Mouse (Mus musculus) Muller cell, postnatal 12 days (primary cell): ENCODE data around the gene Tle4.
A peak's percentile ranks its signal among the peaks of the same experiment; 100 is the strongest.

Source experiments
- DNase-seq: peaks from one replicate; pipeline ENCODE4 v3.0.0-alpha.2; 2015; ENCODE audit errors: inconsistent ontology term

Tle4 gene

DNA sequence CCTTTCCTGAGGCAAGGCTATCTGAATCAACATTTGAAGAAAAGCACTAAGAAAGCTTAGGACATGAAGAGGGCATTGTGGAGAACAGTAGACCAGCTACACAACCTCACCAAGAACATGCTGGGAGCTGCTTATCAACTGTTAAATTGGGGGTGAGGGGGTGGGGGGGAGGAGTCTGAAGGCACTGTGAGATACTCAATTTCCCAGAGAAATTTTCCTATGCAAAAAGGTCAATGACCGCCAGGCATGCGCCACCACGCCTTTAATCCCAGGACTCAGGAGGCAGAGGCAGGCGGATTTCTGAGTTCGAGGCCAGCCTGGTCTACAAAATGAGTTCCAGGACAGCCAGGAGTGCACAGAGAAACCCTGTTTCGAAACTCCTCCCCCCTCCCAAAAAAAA lies 65.0 kb downstream of the Tle4 start:
- no peak for DNase-seq

DNA sequence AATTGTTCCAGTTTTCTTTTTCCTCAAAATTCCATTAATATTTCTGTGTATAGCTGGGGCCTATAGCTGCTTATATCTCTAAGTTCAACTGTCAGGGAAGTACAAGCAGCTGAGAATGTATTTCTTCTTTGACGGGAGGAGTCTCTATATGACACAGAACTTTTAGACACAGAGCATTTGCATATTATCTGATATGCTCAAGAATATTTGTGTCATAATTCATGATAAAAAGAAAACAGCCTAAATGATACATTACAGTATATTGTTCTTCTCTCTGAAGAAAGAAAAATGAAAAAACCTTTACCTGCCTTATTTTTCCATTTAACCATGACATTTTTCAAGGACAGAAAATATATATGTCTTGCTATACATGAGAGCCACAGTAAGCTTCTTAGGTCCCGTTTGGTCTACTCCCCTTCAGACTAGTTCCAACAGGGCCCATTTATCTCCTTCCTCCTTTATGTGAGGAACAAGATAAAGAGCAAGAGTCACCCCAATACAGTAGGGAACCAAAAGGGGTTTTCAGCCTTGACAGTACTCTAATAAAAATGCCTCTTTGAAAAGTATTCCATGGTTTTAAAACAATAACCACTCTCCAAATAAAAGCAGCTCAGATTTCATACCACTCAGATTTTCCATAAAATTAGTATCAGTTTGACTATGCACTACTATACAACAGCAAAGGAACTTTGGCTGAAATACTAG lies 77.6 kb downstream of the Tle4 start:
- DNase-seq, result no peak

DNA sequence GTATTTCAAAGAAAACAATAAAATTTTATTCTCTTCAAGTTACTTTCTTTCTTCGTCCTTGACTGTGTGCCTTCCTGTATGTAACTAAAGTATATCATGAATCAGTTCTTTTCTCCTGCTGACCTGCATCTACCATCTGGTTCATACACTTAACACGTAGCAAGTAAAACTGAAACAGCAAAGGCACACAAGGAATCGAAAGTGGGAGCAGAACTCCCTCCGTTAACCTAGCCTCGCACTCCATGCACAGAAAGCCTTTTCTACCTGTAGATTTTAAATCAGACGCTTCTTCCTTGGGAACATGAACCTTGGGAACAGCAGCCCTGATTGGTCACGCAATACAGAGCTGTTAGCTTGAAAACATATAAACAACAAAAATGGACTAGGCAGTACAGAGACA lies 78.7 kb downstream of the Tle4 start:
- no peak for DNase-seq

DNA sequence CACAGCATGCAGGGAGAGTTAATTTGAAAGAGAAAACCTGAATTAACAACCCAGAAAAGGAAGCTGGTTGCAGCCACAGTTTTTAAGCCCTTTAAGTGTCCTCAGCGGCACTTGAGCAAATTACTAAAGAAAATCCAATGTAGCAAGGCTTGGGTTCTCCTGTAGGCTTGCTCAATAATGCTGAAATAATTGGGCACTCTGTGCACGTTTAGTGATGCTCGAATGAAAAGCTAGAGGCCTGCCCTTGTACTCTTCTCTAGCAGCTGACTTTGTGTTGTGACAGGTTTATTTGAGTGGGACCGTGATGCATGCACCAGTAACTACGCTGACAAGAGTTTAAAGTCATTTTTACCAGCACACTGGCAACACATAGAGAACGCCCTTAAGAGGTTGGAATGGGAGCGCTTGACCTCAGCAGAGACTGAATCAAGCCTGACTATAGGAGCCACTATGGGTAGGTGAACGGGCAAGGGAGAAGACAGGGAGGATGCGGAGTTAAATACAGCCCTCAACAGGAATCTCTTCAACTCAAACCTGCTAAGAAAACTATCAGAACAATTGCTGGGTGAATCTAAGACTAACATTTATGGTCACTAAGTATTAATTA lies 79.3 kb downstream of the Tle4 start:
- peak; percentile 29 for DNase-seq

DNA sequence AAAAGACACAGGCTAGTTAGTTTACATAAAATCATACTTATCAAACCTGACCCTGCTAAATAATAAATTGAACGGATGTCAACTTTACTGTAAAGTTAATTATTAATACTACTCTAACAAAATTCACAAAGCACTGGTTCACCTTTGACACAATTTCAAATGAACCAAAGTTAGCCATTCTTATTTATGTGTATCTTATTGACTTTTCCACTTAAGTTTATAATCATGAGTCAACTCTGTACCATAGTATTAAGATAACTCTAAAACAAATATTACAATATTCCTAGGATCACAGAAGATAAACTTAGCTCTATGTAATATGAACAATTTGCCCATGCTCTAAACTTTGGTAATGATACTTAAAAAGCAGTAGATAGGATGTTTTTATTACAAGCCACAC lies 81.4 kb downstream of the Tle4 start:
- DNase-seq, result no peak

DNA sequence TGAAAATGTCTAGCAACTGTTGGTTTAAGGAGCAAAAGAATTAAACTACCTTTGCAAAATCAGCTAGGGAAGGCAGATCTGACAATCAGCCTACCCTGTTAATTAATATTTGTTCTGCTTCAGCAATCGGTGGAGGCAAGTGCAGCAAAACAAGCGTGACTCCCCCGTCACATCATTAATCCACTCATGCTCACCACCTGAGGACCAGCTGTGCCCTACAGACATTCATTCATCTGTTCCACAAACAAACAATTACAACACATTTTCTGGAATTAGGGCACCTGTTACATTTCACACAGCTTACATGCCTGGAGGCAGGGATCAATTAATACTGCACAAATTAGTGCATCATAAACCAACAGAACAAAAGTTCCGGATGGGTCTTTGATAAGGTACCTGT lies 89.0 kb downstream of the Tle4 start:
- no peak for DNase-seq

DNA sequence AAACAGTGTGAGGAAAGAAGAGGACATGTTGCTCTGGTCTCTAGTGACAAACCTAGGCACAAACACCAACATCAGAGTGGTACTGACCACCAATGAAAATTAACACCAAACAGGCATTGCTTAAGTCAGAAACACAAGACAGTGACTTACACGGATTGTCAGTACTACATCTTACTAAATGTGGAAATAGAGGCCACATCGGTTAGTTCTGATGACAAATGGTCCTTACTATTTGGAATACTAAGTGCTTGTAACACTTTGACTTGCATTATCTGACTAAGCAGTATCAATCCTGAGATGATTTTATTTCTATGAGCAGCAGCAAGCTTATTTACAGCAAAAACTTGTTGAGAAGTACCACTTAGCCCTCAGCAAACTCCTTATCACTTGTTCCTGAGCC lies 89.9 kb downstream of the Tle4 start:
- DNase-seq, result no peak

DNA sequence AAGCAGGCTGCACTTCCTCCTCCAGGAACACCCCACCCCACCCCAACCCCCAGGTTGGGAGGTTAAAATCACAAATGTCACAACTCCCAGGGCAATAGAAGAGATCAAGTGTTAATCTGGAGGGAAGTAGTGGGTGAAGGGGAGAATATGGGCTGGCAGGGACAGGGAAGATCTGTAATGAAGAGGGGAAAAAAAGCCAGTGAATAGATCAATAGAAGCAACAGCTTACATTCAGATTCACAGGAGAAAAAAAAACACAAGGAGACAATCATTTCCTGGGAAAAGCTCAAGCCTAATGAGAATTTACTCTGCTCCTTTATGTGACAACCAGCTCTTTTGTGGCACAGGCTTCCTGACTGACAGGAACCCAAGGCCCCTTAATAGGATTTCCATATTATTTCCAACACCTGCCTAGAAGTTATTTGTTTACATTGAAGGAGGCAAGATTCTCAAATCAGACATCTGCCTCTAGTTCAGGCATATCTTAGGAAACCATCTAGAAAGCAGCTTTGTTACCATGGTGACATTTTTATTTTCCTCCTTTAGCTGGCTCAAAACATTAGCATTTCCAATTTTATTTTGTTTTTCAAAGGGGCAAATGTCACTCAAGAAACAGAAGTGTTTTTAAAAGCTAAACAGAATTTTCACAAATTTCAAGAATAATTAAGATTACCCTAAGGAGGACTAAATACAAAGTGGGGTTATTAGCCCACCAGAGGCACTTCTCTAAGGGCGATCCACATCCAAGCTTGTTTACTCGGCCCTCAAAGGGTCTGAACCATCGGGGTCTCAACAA lies 90.8 kb downstream of the Tle4 start:
- DNase-seq, result no peak

DNA sequence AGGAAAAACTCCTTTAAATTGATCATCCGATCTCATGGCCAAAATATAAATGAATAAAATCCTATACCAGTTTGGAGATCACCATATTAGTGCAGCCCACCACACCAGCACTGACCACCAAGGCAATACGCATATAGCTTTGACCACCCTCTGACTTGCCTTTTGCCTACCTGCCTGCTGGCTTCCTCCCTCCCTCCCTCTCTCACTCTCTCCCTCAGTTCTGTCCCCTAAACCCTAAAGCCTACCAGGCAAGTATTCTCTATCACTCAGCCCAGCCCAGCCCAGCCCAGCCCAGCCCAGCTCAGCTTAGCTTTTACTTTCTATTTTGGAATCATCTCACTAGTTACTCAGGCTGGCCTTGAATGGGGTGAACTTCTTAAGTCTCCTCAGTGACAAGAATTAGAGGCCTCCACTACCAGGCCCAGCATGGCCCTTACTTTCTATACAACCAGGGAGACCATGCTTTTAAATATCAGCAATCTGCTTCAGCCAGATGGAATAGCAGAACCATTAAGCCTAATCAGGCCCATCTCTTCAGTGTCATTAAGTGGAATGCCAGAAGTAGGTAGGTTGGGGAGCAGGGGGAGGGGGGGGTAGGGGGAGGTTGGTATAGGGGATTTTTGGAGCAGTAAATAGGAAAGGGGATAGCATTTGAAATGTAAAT lies 91.8 kb downstream of the Tle4 start:
- DNase-seq, result no peak

DNA sequence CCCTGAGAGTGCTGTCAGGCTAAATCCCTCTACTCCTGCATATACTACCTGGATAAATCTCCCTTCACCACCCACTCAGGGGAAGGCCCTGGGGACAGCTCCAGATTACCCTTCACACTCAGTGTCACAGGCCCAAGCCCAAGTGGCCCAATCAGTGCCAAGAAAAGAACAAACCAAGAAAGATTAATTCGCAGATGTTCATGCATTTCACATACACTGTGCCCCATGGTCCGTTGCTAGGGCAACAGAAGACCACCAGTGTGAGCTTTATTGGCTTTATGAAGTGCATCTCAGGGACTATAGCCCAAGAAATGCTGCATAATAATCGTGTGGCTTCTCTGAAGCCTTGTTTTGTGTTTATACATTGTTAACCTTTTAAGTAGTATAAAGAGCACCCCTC lies 92.5 kb downstream of the Tle4 start:
- no peak for DNase-seq

DNA sequence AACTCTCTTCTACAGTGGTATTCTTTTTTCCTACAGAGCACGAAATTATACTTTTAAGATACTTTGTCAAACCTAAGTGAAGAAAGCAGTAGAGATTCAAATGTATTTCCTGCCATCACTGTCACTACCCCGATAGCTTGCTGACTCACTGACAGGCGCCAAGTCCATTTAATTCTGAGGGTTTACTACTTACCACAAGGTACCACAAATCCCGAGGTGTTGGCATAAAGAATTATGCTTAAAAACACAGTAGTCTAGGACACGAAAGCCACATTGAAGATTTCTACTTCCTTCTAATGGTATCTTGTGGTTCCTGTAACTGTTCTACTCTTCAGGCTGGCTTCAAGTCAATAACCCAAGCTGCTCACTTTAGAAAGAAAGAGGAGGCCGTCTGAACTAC lies 94.0 kb downstream of the Tle4 start:
- no peak for DNase-seq

DNA sequence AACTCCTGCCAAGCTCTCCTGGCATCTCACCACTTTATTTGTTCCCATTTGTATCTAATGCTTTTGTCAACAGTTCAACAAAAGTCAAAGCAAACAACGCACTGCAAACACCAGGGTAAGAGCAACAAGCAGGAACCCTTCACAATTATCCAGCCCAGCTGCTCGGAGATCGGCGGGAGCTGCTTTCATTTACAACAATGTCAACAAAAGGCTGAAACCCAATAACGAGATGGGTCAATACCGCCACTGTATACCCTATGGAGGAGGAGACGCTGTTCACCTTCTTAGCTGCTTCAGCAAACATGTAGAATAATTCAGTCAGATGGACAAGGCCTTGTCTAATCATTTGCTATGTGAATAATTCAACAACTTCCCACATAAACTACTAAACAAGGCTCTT lies 95.6 kb downstream of the Tle4 start:
- DNase-seq, result no peak

DNA sequence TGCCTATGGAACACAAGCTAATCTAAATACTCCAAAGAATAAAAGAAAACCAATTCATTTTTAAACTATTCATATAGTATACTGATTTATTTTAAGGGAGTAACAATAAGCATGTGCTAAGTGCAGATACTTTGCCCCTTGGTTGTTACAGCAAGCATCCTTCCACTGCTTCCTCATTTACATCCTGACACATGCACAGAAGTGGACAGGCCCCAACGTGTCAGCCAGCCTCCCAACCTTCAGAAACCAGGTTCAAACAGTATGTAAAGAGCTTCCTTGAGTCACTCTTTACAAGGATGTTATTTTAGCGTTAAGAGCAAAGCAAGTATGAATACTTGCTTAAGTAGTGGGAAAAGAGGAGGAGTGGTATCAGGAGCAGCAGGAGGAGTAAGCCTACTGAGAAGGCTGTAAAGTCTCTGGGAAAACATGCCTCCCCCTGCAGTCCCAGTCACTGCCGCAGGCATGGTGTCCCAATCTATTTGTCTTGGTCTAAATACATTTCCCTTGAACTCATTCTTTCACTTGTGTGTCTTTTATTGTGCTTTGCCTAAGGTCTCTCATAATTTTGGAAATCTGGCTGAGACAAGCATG lies 97.9 kb downstream of the Tle4 start:
- no peak for DNase-seq

DNA sequence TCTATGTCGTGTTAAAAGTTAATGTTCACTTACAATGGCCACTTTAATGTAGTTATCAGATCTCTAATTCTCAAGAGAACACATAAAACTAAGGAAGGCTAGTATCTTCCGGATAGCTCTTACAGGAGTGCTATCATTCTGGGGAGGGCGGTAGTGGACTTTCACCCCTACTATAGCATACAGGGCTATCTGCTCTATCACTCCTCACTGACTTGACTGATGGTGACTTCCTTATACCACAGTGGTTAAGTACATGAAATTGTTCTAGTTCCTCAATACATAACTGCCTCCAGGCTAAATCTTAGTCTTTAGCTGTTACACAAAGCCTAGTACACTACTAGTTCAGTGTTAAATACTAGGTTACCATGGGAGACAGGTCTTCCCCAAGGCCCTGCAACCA lies 104.8 kb downstream of the Tle4 start:
- no peak for DNase-seq

DNA sequence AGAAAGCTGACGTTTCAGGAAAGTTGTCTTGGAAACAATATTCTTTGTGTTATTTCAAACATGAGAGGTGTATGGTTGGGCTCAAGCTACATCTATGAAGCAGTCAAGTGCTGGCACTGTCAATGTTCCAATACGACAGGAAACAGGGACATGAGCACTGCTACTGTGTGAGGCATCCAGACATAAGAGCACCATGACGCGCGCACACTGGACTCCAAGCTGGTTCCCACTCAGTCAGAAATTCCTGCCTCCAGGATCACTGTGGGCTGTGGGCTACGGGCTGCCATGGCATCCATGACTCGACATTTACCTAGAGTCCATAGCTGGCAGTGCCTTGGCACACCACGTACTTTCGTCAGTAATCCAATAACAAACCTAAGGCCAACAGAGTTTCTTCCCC lies 110.7 kb downstream of the Tle4 start:
- DNase-seq, result peak; percentile 47

DNA sequence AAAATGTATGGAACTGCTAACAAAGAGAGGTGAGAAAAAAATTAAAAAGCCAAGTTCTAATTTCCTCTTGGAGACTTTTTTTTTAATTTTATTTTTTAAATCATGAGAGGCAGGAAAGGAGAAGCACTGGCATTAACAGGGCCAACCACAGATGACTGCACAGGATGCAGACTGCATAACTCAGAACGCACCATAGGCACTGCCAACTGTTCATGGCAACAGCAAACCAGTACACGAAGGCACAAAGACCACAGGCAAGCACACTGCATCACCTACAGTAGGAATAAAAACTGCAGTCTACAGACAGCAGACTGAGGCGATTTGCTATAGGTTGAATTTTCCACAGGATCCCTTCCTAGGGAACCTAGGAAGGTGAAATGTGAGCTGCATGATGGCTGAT lies 112.7 kb downstream of the Tle4 start:
- no peak for DNase-seq

DNA sequence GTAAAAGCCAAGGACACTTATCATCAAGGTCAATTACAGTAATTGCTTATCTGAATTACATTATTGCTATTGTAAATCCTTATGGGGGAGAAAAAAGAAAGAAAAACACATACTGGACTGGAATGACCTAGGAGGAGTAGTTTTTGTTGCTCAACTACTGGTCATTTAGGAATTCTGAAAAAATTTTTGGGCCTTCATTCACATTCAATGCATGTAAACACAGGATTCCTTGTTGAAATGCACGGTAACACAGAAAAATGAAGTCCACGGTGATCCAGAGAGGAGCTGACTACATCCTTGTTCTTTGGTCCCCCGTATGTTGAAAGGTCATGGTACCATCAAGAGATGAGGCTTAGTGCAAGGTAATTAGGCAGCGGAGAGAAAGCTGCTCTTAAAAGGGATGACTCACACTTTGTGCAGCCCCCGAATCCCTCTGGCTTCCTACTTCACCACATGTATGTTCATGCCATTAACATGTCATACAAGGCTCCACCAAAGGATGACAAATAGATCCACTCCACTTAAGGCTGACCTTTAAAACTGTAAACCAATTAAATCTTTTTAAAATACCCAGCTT lies 115.2 kb downstream of the Tle4 start:
- no peak for DNase-seq

DNA sequence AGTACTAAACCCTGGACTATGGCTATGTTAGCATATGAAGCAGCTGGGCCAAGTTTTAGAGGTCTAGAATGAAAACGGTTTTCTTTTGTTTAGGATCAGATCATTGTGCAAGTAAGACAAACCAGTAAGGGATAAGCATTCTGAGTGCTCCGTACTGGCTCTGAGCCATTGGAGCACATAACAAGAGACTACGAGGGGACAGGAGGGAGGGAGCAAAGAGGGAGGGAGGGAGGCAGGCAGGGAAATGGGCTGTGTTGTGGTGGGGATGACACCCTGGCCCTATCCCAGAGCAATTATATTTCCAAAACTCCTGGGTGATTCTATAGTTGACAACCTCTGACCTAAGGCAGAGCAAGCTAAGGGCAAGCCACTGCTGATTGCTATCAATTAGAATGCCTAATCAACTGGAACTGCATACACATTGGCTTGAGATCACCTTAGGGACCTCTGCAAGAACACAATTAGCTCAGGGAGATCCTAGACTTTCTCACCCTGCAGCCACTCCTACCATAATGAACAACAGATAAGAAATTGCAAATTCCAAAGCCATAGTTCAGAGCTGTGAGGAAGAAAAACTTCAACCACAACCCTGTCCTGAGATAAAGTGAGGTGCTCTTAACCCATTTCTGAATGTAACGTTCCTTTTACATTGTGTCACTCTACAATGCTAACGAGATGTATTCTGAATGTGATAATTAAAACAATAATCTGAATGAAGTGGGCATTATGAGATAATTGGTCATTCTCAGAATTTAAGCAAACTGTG lies 115.9 kb downstream of the Tle4 start:
- DNase-seq, result peak; percentile 68

DNA sequence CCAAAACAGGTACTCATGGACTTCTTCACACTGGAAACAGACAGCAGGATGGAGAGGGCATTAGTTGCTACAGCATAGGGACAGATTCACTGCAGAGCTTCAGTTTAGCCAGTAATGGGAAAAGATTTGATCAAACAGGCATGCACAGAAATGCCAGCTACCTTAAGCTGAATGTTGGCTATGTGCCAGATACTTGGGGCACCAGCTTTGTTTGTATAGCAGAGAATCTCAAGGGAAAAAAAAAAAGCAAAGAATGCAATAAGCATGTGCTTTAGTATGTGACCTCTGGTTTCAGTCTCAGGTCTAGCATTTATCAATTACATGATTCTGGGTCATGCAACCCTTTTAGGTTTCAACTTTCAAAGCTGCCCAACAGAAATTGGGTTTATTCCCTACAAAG lies 118.1 kb downstream of the Tle4 start:
- DNase-seq, result no peak

DNA sequence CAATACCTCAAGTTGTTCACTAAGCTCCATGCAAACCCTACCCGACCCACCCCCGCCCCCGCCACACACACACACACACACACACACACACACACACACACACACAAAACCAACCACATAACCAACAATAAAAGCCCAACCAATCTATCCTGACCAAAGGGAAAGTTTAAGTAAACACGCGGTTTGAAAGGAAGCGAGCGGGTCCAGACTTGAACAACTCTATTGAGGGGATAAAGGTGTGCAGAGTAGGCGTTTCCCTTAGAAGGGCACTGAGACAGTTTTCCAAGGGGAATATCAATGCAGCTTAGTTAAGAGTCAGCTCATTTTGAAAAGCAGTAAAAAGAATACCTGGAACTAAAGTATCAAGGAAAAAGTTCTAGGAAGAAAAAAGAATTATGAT lies 128.5 kb downstream of the Tle4 start:
- no peak for DNase-seq

DNA sequence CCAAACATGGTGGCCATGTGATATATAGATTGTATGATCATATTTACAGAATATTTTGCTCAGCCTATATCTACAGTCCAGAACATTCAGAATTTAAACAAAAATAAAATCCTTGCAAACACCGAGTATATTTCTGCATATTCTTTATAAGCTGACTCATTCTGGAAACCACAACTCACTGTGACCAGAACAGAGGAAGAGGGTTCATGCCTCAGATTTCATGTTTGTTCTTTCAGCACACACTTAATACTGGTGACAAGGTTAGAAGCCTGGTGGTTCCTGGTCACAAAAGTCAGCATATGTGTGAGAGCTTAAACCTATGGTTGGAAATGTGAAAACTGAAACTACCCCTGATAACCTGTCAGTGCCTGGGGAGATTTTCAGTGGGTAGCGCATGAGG lies 129.1 kb downstream of the Tle4 start:
- no peak for DNase-seq
